Mouse (Mus musculus) liver, embryonic 14.5 days (tissue): Measurements from ENCODE around the gene Cldn2.

ENCODE experiments used
- CTCF ChIP-seq: IDR thresholded peaks from 2 replicates; pipeline ENCODE4 v1.5.1; 2016; ENCODE audit warnings: antibody characterized with exemption, low read depth, control low read depth
- EP300 ChIP-seq: IDR thresholded peaks from 2 replicates; pipeline ENCODE4 v1.6.1; 2016; ENCODE audit warnings: antibody characterized with exemption, low read depth

- 0 out of 2 replicates have a peak, but pooled peaks have one; percentile 5 for TF ChIP-seq CTCF
- TF ChIP-seq EP300 = no peak
Measured at GRCm38 (mm10) chrX:139839057-139839456, 38.4 kb downstream of the Cldn2 start.
